Mouse (Mus musculus) megakaryocyte, adult 5-6 weeks (primary cell): ENCODE results near the gene Mybl2. TPM values are rescaled to one million over a fixed set of nuclear protein-coding genes. Genes with fewer than 3 reads are reported as not detected.
"Not testable (repeated sequence)": the region's sequence is repeated elsewhere in the genome, so short reads cannot be mapped to it uniquely, and the experiment has no call there.

Experiments used
- ATAC-seq: 2 replicates; pipeline ENCODE4 v1.8.0; 2016; ENCODE audit warnings: mild to moderate bottlenecking, inconsistent platforms; ENCODE audit not compliant: poor library complexity, severe bottlenecking
- total RNA-seq, 2 experiments: library from RNA; stranded (forward) in 1 of 2; stranded (reverse) in 1 of 2; fragments of 153-499, 151-499 nt in 1 of 2; fragments of 221-1000, 200-1000 nt in 1 of 2; gene quantifications; 2 replicates each; pipeline versions ENCODE4 v1.2.3 to v1.2.4; 2015 to 2017

Gene Mybl2
- total RNA-seq (2015) (9.0 and 13.6 TPM in 2 replicates), total RNA-seq (2017) (21.9 and 33.7 TPM in 2 replicates)

- peak; percentile 97 for ATAC-seq
Measured at GRCm38 (mm10) chr2:163054335-163054840, at the start of gene Mybl2. Gene Mybl2, plus strand, starts transcription at chr2:163054687.

GRCm38 (mm10) chr2:163007299-163007698 lies 47.2 kb upstream of the Mybl2 start:
- no peak for ATAC-seq

GRCm38 (mm10) chr2:163016916-163017743 lies 37.4 kb upstream of the Mybl2 start, which contains the start of gene Ift52:
Gene Ift52, plus strand, starts transcription at chr2:163017354.
- ATAC-seq = peak; percentile 97

- ATAC-seq = no peak
Measured at GRCm38 (mm10) chr2:163031289-163031688, 23.2 kb upstream of the Mybl2 start.

GRCm38 (mm10) chr2:163031757-163032156 lies 22.7 kb upstream of the Mybl2 start:
- no peak for ATAC-seq

GRCm38 (mm10) chr2:163032622-163033021 lies 21.9 kb upstream of the Mybl2 start:
- ATAC-seq = no peak

GRCm38 (mm10) chr2:163039940-163040339 lies 14.5 kb upstream of the Mybl2 start:
- ATAC-seq = no peak

- ATAC-seq = peak; percentile 92
Measured at GRCm38 (mm10) chr2:163048125-163048524, 6.4 kb upstream of the Mybl2 start.

GRCm38 (mm10) chr2:163049116-163049515 lies 5.4 kb upstream of the Mybl2 start:
- no peak for ATAC-seq

GRCm38 (mm10) chr2:163051691-163052090 lies 2.8 kb upstream of the Mybl2 start:
- no peak for ATAC-seq

- ATAC-seq = no peak
Measured at GRCm38 (mm10) chr2:163052101-163052500, 2.4 kb upstream of the Mybl2 start.

GRCm38 (mm10) chr2:163052826-163053225 lies 1.7 kb upstream of the Mybl2 start:
- no peak for ATAC-seq

- ATAC-seq = peak; percentile 21; the same call in 1 of the 2 replicates
Measured at GRCm38 (mm10) chr2:163054891-163055494, 506 bp downstream of the Mybl2 start.

GRCm38 (mm10) chr2:163055715-163056114 lies 1.2 kb downstream of the Mybl2 start:
- no peak for ATAC-seq

GRCm38 (mm10) chr2:163056584-163056983 lies 2.1 kb downstream of the Mybl2 start:
- no peak for ATAC-seq

GRCm38 (mm10) chr2:163058981-163059380 lies 4.5 kb downstream of the Mybl2 start:
- not testable (repeated sequence) for ATAC-seq

GRCm38 (mm10) chr2:163060630-163061029 lies 6.1 kb downstream of the Mybl2 start:
- no peak for ATAC-seq

GRCm38 (mm10) chr2:163061203-163062118 lies 7.0 kb downstream of the Mybl2 start:
- peak; percentile 66 for ATAC-seq

GRCm38 (mm10) chr2:163062119-163062508 lies 7.6 kb downstream of the Mybl2 start:
- ATAC-seq = no peak

- ATAC-seq = no peak
Measured at GRCm38 (mm10) chr2:163066326-163066725, 11.8 kb downstream of the Mybl2 start.

- no peak for ATAC-seq
Measured at GRCm38 (mm10) chr2:163067233-163067632, 12.7 kb downstream of the Mybl2 start.
